Mouse (Mus musculus) ES-E14 (cell line): Measurements from ENCODE around the gene Lrch4. TPM values are rescaled to one million over a fixed set of nuclear protein-coding genes. Genes with fewer than 3 reads are reported as not detected.

Experiments
- DNase-seq: peaks from one replicate; pipeline ENCODE4 v3.0.0-alpha.2; 2013; ENCODE audit warnings: low read depth, low spot score
- H3K27ac ChIP-seq: 2 replicates; pipeline ENCODE4 v1.5.1; 2012; ENCODE audit warnings: low read depth, mild to moderate bottlenecking, low read length, moderate library complexity, mixed read lengths; ENCODE audit not compliant: poor library complexity, insufficient read depth, severe bottlenecking
- H3K36me3 ChIP-seq: 2 replicates; pipeline ENCODE4 v1.6.1; 2012; ENCODE audit warnings: mild to moderate bottlenecking, low read length, moderate library complexity, mixed read lengths; ENCODE audit not compliant: control insufficient read depth, poor library complexity, insufficient read depth, severe bottlenecking
- H3K4me1 ChIP-seq, 2 experiments: fragments of 150-350 bp in 1 of 2; sonication (generic) in 1 of 2; 2 replicates each; pipeline ENCODE4 v1.6.1; 2012; ENCODE audit warnings: low read length in 2 of 2, mild to moderate bottlenecking in 1 of 2, mixed read lengths in 1 of 2; ENCODE audit not compliant: control insufficient read depth in 2 of 2, insufficient read depth in 2 of 2, poor library complexity in 1 of 2
- H3K4me3 ChIP-seq, 2 experiments: fragments of 150-350 bp in 1 of 2; sonication (generic) in 1 of 2; 2 replicates each; pipeline ENCODE4 v1.5.1; 2012; ENCODE audit warnings: low read length in 2 of 2, low read depth in 1 of 2, mild to moderate bottlenecking in 1 of 2, mixed read lengths in 1 of 2; ENCODE audit not compliant: insufficient read depth in 1 of 2, poor library complexity in 1 of 2, severe bottlenecking in 1 of 2
- H3K9ac ChIP-seq: 2 replicates; pipeline ENCODE4 v1.6.1; 2012; ENCODE audit warnings: low read depth, mild to moderate bottlenecking, low read length, mixed read lengths; ENCODE audit not compliant: poor library complexity, insufficient read depth, severe bottlenecking
- H3K9me3 ChIP-seq: fragments of 150-350 bp; sonication (generic); 2 replicates; pipeline ENCODE4 v1.6.1; 2012; ENCODE audit warnings: low read depth, mild to moderate bottlenecking, low read length; ENCODE audit not compliant: control insufficient read depth, insufficient read depth
- CHD2 ChIP-seq: IDR thresholded peaks from 2 replicates; pipeline ENCODE4 v1.6.1; 2014; ENCODE audit warnings: mild to moderate bottlenecking, low read depth, low read length, inconsistent platforms
- HCFC1 ChIP-seq: IDR thresholded peaks from 2 replicates; pipeline ENCODE4 v1.6.1; 2012; ENCODE audit warnings: low read length, inconsistent platforms, borderline replicate concordance; ENCODE audit not compliant: insufficient read depth
- MAFK ChIP-seq: IDR thresholded peaks from 2 replicates; pipeline ENCODE4 v1.6.1; 2014; ENCODE audit warnings: mild to moderate bottlenecking, low read depth, low read length, inconsistent platforms; ENCODE audit not compliant: insufficient read depth
- ZC3H11A ChIP-seq: IDR thresholded peaks from 2 replicates; pipeline ENCODE4 v1.6.1; 2012; ENCODE audit warnings: low read depth, mild to moderate bottlenecking, inconsistent platforms, low read length, borderline replicate concordance
- ZNF384 ChIP-seq: IDR thresholded peaks from 2 replicates; pipeline ENCODE4 v1.6.1; 2012; ENCODE audit warnings: low read depth, low read length, inconsistent platforms
- in situ Hi-C, 2 experiments: fragments of 600-800 bp; cut with MboI; formaldehyde crosslinking; loops; one replicate each; pipeline ENCODE4 v1.15.1; 2025; ENCODE audit warnings: low sequenced_read_pairs in 2 of 2, inconsistent platforms in 1 of 2; ENCODE audit not compliant: unreplicated experiment in 2 of 2
- total RNA-seq: library from RNA; depleted of rRNA; stranded (reverse); fragments of 300-350 nt; gene quantifications from 2 replicates; pipeline ENCODE4 v1.2.3, GENCODE M21; 2012

Gene Lrch4
- total RNA-seq, 1 experiment: 12.7 TPM

GRCm38 (mm10) chr5:137642886-137643285 is 14.0 kb downstream of the Lrch4 start:
- no peak overlapping the region for H3K4me3 ChIP-seq
- H3K36me3 ChIP-seq: peaks cover 27% of the 10 kb centered on the region
- H3K9me3 ChIP-seq: no peaks in the 10 kb centered on the region
- H3K9ac ChIP-seq: no peak overlapping the region
- H3K27ac ChIP-seq: no peak overlapping the region
- no peak for TF ChIP-seq ZNF384
- TF ChIP-seq MAFK: no peak
- no peak for TF ChIP-seq HCFC1
- TF ChIP-seq CHD2: no peak
- TF ChIP-seq ZC3H11A: no peak
- peaks cover 9 to 35% of the 10 kb centered on the region in 2 experiments; a peak in 3 of 4 replicates for H3K4me1 ChIP-seq
- in situ Hi-C loops: no loop called here
- no peak for DNase-seq

- Histone ChIP-seq H3K27ac (no peak overlapping the region), H3K36me3 (peaks cover 15% of the 10 kb centered on the region; the same call in 1 of the 2 replicates), H3K9ac (peak overlapping the region; percentile 29; the same call in 1 of the 2 replicates), H3K4me3 (peak overlapping the region in 1 of 2 experiments; percentile 25; a peak in 1 of 4 replicates), H3K4me1 (peaks cover 5 to 26% of the 10 kb centered on the region in 2 experiments; a peak in 2 of 4 replicates), H3K9me3 (no peaks in the 10 kb centered on the region)
- TF ChIP-seq HCFC1: no peak
- TF ChIP-seq MAFK: no peak
- TF ChIP-seq ZC3H11A: no peak
- no peak for TF ChIP-seq CHD2
- in situ Hi-C loops: no loop called here
- no peak for DNase-seq
These were observed 15.6 kb downstream of the Lrch4 start for GRCm38 (mm10) chr5:137644484-137644883.

GRCm38 (mm10) chr5:137645091-137645651 is 16.2 kb downstream of the Lrch4 start:
- peak overlapping the region; percentile 50 to 67 for H3K4me3 ChIP-seq
- peaks cover 2 to 21% of the 10 kb centered on the region in 2 experiments; a peak in 2 of 4 replicates for H3K4me1 ChIP-seq
- in situ Hi-C loops: no loop called here
- H3K27ac ChIP-seq: no peak overlapping the region
- peak overlapping the region; percentile 6 for H3K9ac ChIP-seq
- TF ChIP-seq CHD2 (no peak), ZC3H11A (no peak), MAFK (no peak), HCFC1 (no peak), ZNF384 (no peak)
- H3K36me3 ChIP-seq: peaks cover 8% of the 10 kb centered on the region; the same call in 1 of the 2 replicates
- no peak for DNase-seq
- no peaks in the 10 kb centered on the region for H3K9me3 ChIP-seq

- Histone ChIP-seq H3K4me3 (peak within 1 kb of the TSS; percentile 50 to 67), H3K4me1 (peaks cover 2 to 21% of the 10 kb centered on the region in 2 experiments; a peak in 2 of 4 replicates), H3K9me3 (no peaks in the 10 kb centered on the region), H3K27ac (no peak within 1 kb of the TSS), H3K9ac (peak within 1 kb of the TSS; percentile 29), H3K36me3 (peaks cover 8% of the 10 kb centered on the region; the same call in 1 of the 2 replicates)
- in situ Hi-C loops: no loop called here
- TF ChIP-seq ZNF384: no peak
- no peak for TF ChIP-seq HCFC1
- TF ChIP-seq CHD2: no peak
- TF ChIP-seq ZC3H11A: no peak
- TF ChIP-seq MAFK: no peak
- DNase-seq: no peak
These were observed 16.8 kb downstream of the Lrch4 start, which contains the start of gene Irs3 for GRCm38 (mm10) chr5:137645652-137646091. Irs3 (minus strand) TSS chr5:137645714.
